Mouse (Mus musculus): ENCODE results near the gene Slc43a3. TPM values are rescaled to one million over a fixed set of nuclear protein-coding genes. Genes with fewer than 3 reads are reported as not detected.
A peak's percentile ranks its signal among the peaks of the same experiment; 100 is the strongest.
"Not testable (repeated sequence)": the region's sequence is repeated elsewhere in the genome, so short reads cannot be mapped to it uniquely, and the experiment has no call there.

Slc43a3 gene
- polyA plus RNA-seq (2016; fragmentation: Nextera tagmentation; extraction: Ambion mirVana) = 14.9 and 15.9 TPM in 2 replicates

DNA sequence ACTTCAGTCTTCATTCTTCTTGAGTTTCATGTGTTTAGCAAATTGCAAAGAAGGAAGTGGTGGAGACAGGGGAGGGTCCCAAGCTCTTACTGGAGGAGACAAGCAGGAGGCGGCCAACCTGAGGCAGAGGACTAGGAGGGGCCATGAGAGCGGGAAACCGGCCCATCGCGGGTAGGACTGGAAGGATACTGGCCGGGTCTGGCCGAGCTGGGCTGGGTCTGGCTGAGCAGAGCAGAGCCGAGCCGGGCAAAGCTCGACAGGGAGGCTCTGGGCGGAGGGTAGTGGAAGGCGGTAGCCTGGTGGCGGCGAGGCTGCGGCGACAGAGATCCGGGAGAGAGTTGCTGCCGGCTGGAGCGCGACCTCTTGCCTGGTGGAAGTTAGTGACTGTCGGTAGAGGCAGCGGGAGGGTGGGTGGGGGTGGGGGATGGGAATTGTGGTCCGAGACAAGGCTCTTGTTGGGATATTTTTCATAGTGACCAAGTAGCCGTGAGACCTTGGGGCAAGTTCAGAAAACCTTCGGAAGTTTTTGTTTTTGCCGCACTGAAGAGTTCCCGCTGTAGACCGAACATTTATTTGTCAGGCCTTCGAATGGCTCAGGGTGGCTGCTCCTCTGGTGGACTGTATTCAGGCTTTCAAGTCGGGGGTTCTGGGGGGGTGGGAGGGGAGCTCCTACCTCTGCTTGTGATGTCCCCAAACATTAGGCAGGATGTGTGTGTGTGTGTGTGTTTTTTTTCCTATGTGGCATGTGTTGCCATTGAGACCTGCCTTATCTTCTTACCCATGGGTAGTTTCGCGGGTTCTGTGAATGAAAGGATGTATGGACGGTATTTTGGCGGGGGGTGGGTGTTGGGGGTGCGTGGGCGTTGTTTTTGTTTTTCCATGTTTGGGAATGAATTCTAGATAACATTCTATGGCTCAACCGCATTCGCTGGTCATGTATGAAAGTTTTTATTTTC lies at the start of gene Slc43a3:
Gene Slc43a3 (plus strand): TSS at position 106 of the 956 bp plus-strand sequence.
- Histone ChIP-seq H3K9ac (peak within 1 kb of the TSS; percentile 56; the same call in 1 of the 2 replicates), H3K4me1 (no peaks in the 10 kb centered on the region; the same call in 1 of the 2 replicates), H3K4me3 (peak within 1 kb of the TSS; percentile 32), H3K9me3 (no peaks in the 10 kb centered on the region), H3K27me3 (replicated peaks) (no peaks in the 10 kb centered on the region), H3K36me3 (no peaks in the 10 kb centered on the region), H3K4me2 (replicated peaks) (peak within 1 kb of the TSS; percentile 59), H3K27ac (no peak within 1 kb of the TSS)
- WGBS = 25% methylated on average over 38 of the region's 38 CpGs
- ATAC-seq (ENCODE audit: low FRiP score, low read depth) = peak; percentile 79

DNA sequence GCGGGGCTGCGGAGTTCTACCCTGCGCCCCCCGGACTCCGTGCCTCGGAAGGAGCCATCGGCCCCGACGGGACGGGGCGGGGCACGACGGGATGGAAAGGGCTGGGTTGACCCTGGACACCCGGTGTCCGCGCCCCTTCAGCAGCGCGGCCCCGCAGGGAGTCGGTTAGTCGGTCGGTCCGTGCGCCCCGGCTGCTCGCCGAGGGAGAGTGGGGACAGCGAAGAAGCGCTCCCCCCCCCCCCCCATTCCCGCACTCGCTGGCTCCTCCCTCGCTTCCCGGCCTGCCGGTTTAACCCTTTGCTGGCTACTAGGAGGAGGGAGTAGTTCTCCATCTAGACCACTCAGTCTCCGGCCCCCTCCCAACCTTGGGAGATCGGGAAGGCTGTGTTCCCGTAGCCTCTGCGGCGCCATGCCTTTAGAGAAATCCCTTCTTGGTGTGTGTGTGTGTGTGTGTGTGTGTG lies 49.5 kb upstream of the Slc43a3 start:
- peak; percentile 44 for ATAC-seq (ENCODE audit: low FRiP score, low read depth)
- H3K36me3 ChIP-seq = no peaks in the 10 kb centered on the region
- no peaks in the 10 kb centered on the region for H3K9me3 ChIP-seq
- no peak overlapping the region for H3K27ac ChIP-seq
- WGBS = under 1% methylated on average over 28 of the region's 39 CpGs
- peaks cover 49% of the 10 kb centered on the region for H3K4me1 ChIP-seq
- peak overlapping the region; percentile 64 for H3K9ac ChIP-seq
- H3K4me2 ChIP-seq (replicated peaks) = peak overlapping the region; percentile 91
- H3K4me3 ChIP-seq = peak overlapping the region; percentile 55
- peaks cover 78% of the 10 kb centered on the region for H3K27me3 ChIP-seq (replicated peaks)

GRCm38 (mm10) chr2:84887411-84888271 lies 48.7 kb upstream of the Slc43a3 start:
- H3K9ac ChIP-seq = peak overlapping the region; percentile 64; the same call in 1 of the 2 replicates
- under 1% methylated on average over 58 of the region's 58 CpGs for WGBS
- peak; percentile 27; the same call in 1 of the 2 replicates for ATAC-seq (ENCODE audit: low FRiP score, low read depth)

GRCm38 (mm10) chr2:84888657-84889315 lies 47.6 kb upstream of the Slc43a3 start:
- WGBS = 2% methylated on average over 28 of the region's 28 CpGs
- peaks cover 59% of the 10 kb centered on the region for H3K27me3 ChIP-seq (replicated peaks)
- H3K4me2 ChIP-seq (replicated peaks) = peak overlapping the region; percentile 91
- no peaks in the 10 kb centered on the region for H3K36me3 ChIP-seq
- H3K4me3 ChIP-seq = peak overlapping the region; percentile 13; the same call in 1 of the 2 replicates
- peak overlapping the region; percentile 17; the same call in 1 of the 2 replicates for H3K9ac ChIP-seq
- ATAC-seq (ENCODE audit: low FRiP score, low read depth) = no peak
- no peaks in the 10 kb centered on the region for H3K9me3 ChIP-seq
- no peak overlapping the region for H3K27ac ChIP-seq
- peaks cover 33% of the 10 kb centered on the region for H3K4me1 ChIP-seq

More at GRCm38 (mm10) chr2:84887411-84888271, 48.7 kb upstream of the Slc43a3 start:
- H3K27me3 ChIP-seq (replicated peaks) = peaks cover 71% of the 10 kb centered on the region
- peak overlapping the region; percentile 55 for H3K4me3 ChIP-seq
- peak overlapping the region; percentile 91 for H3K4me2 ChIP-seq (replicated peaks)
- H3K36me3 ChIP-seq = no peaks in the 10 kb centered on the region
- no peaks in the 10 kb centered on the region for H3K9me3 ChIP-seq
- peaks cover 45% of the 10 kb centered on the region for H3K4me1 ChIP-seq
- no peak overlapping the region for H3K27ac ChIP-seq

DNA sequence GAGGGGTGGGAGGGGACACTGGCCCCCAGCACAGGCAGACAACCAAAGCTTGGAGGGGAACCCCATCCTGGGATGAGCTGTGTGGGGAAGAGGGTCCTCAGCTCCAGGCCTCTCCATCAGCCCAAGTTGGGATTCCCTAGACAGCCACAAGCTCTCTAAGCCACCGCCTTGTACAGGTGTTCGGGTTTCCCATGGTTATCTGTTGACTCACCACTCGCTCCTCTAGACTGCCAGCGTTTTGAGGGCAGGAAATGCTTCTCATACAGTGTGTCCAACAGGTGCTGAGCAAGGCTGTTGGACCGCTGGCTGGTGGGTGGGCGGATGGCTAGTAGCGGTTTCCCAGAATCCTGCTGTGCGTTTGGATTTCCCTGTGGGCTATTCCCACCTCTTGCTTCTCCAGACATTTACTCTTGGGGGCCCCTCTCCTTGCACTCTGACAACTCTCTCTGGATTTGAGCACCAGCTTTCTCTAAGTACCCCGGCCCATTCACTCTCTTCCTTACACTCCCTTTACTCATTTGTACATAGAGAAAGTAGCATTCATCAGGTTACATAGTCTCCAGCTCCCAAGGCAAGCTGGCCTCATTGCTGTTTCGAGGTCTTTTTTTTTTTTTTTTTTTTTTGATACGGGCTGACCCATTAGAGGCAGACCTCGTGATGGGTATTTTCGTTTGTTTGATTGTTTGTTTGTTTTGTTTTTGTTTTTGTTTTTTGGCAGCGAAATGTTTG lies 46.9 kb upstream of the Slc43a3 start:
- Histone ChIP-seq H3K4me2 (replicated peaks) (peak overlapping the region; percentile 91), H3K36me3 (no peaks in the 10 kb centered on the region), H3K4me1 (peaks cover 32% of the 10 kb centered on the region), H3K27me3 (replicated peaks) (peaks cover 52% of the 10 kb centered on the region), H3K4me3 (peak overlapping the region; percentile 13; the same call in 1 of the 2 replicates), H3K9ac (0 out of 2 replicates have a peak overlapping the region, but pooled peaks have one; percentile 17), H3K27ac (no peak overlapping the region), H3K9me3 (no peaks in the 10 kb centered on the region)
- WGBS = 15% methylated on average over 14 of the region's 14 CpGs
- ATAC-seq (ENCODE audit: low FRiP score, low read depth) = no peak

DNA sequence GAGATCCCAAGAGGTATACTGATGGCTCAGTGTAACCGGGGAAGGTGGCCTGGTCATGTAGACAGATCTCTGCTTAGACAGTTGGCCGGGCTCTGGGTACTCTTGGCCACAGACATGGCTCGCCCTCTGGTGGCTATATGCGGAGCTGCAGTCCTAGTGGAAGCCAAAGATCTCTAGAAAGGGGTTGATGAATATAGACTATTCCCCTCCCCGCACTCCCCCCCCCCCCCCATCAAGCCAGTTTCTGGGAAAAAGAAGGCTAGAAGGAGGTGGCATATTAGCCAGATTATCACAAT lies 46.4 kb upstream of the Slc43a3 start:
- Histone ChIP-seq H3K4me1 (peaks cover 32% of the 10 kb centered on the region), H3K27me3 (replicated peaks) (peaks cover 47% of the 10 kb centered on the region), H3K27ac (no peak overlapping the region), H3K9ac (no peak overlapping the region), H3K9me3 (no peaks in the 10 kb centered on the region), H3K4me2 (replicated peaks) (no peak overlapping the region), H3K4me3 (no peak overlapping the region), H3K36me3 (no peaks in the 10 kb centered on the region)
- WGBS = 3% methylated on average over 5 of the region's 5 CpGs
- no peak for ATAC-seq (ENCODE audit: low FRiP score, low read depth)

DNA sequence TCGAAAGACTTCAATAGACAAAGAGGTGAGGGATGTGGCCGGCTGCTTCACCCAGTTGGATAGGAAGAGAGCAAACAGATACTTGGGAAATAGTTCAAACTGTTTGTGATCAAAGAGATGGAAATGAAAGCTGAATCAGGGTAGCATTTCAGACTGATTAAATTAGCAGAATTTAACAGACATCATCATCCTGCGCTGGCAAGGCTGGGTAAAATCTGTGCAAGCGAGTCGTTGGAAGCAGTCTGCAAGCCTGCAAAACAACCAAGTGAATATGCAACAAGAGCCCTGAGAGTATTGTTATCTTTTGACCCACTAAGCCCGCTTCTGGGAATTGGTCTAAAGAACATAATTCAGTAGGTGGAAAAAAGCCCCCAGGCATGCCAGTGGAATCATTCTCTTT lies 43.0 kb upstream of the Slc43a3 start:
- Histone ChIP-seq H3K9ac (no peak overlapping the region), H3K27ac (no peak overlapping the region), H3K4me3 (no peak overlapping the region), H3K9me3 (no peaks in the 10 kb centered on the region), H3K27me3 (replicated peaks) (peaks cover 13% of the 10 kb centered on the region), H3K4me1 (peaks cover 7% of the 10 kb centered on the region), H3K36me3 (no peaks in the 10 kb centered on the region), H3K4me2 (replicated peaks) (no peak overlapping the region)
- WGBS = 66% methylated on average over 6 of the region's 6 CpGs
- no peak for ATAC-seq (ENCODE audit: low FRiP score, low read depth)

- 65% methylated on average over 4 of the region's 4 CpGs for WGBS
Measured at GRCm38 (mm10) chr2:84895495-84896198, 40.7 kb upstream of the Slc43a3 start.

DNA sequence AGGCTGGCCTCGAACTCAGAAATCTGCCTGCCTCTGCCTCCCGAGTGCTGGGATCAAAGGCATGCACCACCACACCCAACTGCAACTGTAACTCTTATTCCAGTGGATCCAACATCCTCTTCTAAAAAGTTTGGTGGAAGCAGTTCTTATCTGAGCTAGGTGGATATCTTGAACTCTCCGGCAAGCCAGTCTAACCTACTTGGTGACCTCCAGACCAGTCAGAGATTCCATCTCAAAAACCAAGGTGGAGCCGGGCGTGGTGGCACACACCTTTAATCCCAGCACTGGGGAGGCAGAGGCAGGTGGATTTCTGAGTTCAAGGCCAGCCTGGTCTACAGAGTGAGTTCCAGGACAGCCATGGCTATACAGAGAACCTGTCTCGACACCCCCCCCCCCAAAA lies 39.7 kb upstream of the Slc43a3 start:
- H3K4me3 ChIP-seq = not testable (repeated sequence)

More at GRCm38 (mm10) chr2:84895495-84896198, 40.7 kb upstream of the Slc43a3 start:
- Histone ChIP-seq H3K4me1 (no peaks in the 10 kb centered on the region), H3K9me3 (no peaks in the 10 kb centered on the region), H3K9ac (no peak overlapping the region), H3K27me3 (replicated peaks) (no peaks in the 10 kb centered on the region; the same call in 1 of the 2 replicates), H3K27ac (no peak overlapping the region), H3K36me3 (no peaks in the 10 kb centered on the region), H3K4me3 (no peak overlapping the region), H3K4me2 (replicated peaks) (no peak overlapping the region)
- ATAC-seq (ENCODE audit: low FRiP score, low read depth) = no peak

DNA sequence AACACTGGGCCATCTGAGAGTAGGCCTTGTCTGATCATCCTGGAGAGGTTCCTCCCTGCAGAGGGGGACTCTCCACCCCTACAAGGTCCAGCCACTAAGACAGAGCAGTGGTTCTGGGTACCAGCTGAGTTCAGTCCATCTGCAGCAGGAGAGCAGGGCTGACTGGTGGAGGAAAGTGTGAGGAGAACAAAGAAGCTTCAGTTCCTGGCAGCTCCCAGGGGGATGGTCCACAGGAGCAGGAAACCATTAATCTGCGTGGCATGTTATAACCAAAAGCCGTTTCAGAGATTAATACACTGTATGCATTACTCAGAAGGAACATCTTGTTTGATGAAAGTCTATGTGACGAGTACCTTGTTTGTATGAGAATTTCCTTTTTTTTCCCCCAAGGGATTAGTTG lies 23.7 kb upstream of the Slc43a3 start:
- no peak overlapping the region for H3K4me2 ChIP-seq (replicated peaks)
- H3K27ac ChIP-seq = no peak overlapping the region
- no peaks in the 10 kb centered on the region for H3K9me3 ChIP-seq
- H3K9ac ChIP-seq = no peak overlapping the region
- 53% methylated on average over 3 of the region's 3 CpGs for WGBS
- no peaks in the 10 kb centered on the region for H3K36me3 ChIP-seq
- no peaks in the 10 kb centered on the region for H3K4me1 ChIP-seq
- ATAC-seq (ENCODE audit: low FRiP score, low read depth) = no peak
- H3K4me3 ChIP-seq = no peak overlapping the region
- no peaks in the 10 kb centered on the region for H3K27me3 ChIP-seq (replicated peaks)

More for the DNA sequence above, 39.7 kb upstream of the Slc43a3 start:
- H3K4me1 ChIP-seq; H3K36me3 ChIP-seq; ATAC-seq (ENCODE audit: low FRiP score, low read depth); H3K27me3 ChIP-seq (replicated peaks); H3K9ac ChIP-seq; H3K9me3 ChIP-seq; H3K4me2 ChIP-seq (replicated peaks); H3K27ac ChIP-seq: not testable (repeated sequence)
- WGBS = 94% methylated on average over 6 of the region's 6 CpGs

Measured in neural tube, embryonic 12.5 days (tissue).